ENCODE assay signal across 8 mouse cellular contexts in the genomic region with DNA sequence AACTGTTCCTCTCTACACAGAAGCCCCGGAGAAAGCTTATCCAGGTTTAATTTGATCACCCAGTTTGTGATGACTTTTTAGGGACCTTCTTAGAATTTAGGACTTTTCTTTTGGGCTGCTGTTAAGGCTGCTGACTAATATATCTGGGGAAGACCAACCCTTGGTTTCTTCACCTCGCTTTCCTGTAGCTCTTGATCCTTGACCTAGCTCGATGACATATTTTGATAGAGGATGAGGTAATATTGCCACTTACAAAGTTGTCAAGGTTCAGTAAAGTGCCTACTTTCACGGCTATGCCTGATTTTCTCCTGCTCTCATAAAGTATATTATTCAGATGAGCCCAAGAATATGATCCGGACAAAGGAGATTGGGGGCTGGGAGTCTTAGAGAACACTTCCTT. TPM values are rescaled to one million over a fixed set of nuclear protein-coding genes. Genes with fewer than 3 reads are reported as not detected.
A peak's percentile ranks its signal among the peaks of the same experiment; 100 is the strongest.
DNase-seq lines count a peak whose midpoint lies in the region; ATAC-seq and TF ChIP-seq lines count a peak whose summit lies in the region.

No protein-coding gene starts in this region.

- WGBS in heart, embryonic 13.5 days = 11% methylated on average over 5 of the region's 5 CpGs
- WGBS in hindbrain, embryonic 11.5 days = 25% methylated on average over 5 of the region's 5 CpGs
- 25% methylated on average over 5 of the region's 5 CpGs for WGBS in midbrain, embryonic 11.5 days

- ATAC-seq in heart, embryonic 13.5 days (ENCODE audit: extremely low read depth, insufficient number of reproducible peaks, low FRiP score, low TSS enrichment) = no peak
- no peak for ATAC-seq in hindbrain, embryonic 11.5 days (ENCODE audit: low FRiP score)
- no peak for ATAC-seq in midbrain, embryonic 11.5 days (ENCODE audit: low FRiP score)

- TF ChIP-seq CTCF in MEL (IDR thresholded peaks at IDR 0.05 in 2 of 3, conservative IDR thresholded peaks at IDR 0.05 in 1 of 3; ENCODE audit: control insufficient read depth in 1 of 3, insufficient read depth in 1 of 3, low read depth in 2 of 3, low read length in 3 of 3, poor library complexity in 1 of 3, severe bottlenecking in 1 of 3) = no peak

- no peak for TF ChIP-seq EP300 in MEL (IDR thresholded peaks at IDR 0.05; ENCODE audit: low read depth in 1 of 2, low read length in 2 of 2)

- H3K79me2 ChIP-seq in MEL (ENCODE audit: control insufficient read depth, insufficient read depth, low read length, poor library complexity) = peaks cover 28% of the 10 kb centered on the region

- no peak for DNase-seq in heart, adult 18-20 months
- no peak for DNase-seq in MEL (ENCODE audit: low read depth, low spot score)
- no peak for DNase-seq in hindbrain, embryonic 11.5 days (ENCODE audit: low spot score)
- DNase-seq in midbrain, embryonic 11.5 days (ENCODE audit: low spot score, missing footprints) = no peak
- DNase-seq in thymus, postnatal 0 days (ENCODE audit: low spot score) = no peak
- DNase-seq in ovary, postnatal 10 days (ENCODE audit: low spot score) = no peak
- no peak for DNase-seq in cerebellum, adult 11 months

- peak overlapping the region; percentile 41; the same call in 1 of the 2 replicates for H3K27ac ChIP-seq in heart, embryonic 13.5 days (replicated peaks)
- no peak overlapping the region; the same call in 1 of the 2 replicates for H3K27ac ChIP-seq in MEL (ENCODE audit: control insufficient read depth, low read depth, low read length)
- H3K27ac ChIP-seq in hindbrain, embryonic 11.5 days (ENCODE audit: low read depth, low read length) = no peak overlapping the region
- H3K27ac ChIP-seq in midbrain, embryonic 11.5 days (ENCODE audit: low read depth, low read length) = no peak overlapping the region

- H3K9ac ChIP-seq in heart, embryonic 13.5 days = peak overlapping the region; percentile 98
- peak overlapping the region; percentile 91 for H3K9ac ChIP-seq in MEL (ENCODE audit: control insufficient read depth, low read depth, low read length, poor library complexity, severe bottlenecking)
- H3K9ac ChIP-seq in hindbrain, embryonic 11.5 days (ENCODE audit: low read depth, low read length) = peak overlapping the region; percentile 94
- H3K9ac ChIP-seq in midbrain, embryonic 11.5 days (ENCODE audit: low read length) = peak overlapping the region; percentile 92

- H3K27me3 ChIP-seq in heart, embryonic 13.5 days (replicated peaks) = no peaks in the 10 kb centered on the region
- no peaks in the 10 kb centered on the region for H3K27me3 ChIP-seq in MEL (ENCODE audit: control insufficient read depth in 1 of 2, insufficient read depth in 2 of 2, low read length in 2 of 2)
- H3K27me3 ChIP-seq in hindbrain, embryonic 11.5 days (ENCODE audit: control insufficient read depth, insufficient read depth, low read length) = no peaks in the 10 kb centered on the region
- no peaks in the 10 kb centered on the region for H3K27me3 ChIP-seq in midbrain, embryonic 11.5 days (ENCODE audit: control insufficient read depth, insufficient read depth, low read length)

- H3K9me3 ChIP-seq in heart, embryonic 13.5 days = no peaks in the 10 kb centered on the region
- no peaks in the 10 kb centered on the region for H3K9me3 ChIP-seq in MEL (replicated peaks; ENCODE audit: insufficient read depth, low read length)
- H3K9me3 ChIP-seq in hindbrain, embryonic 11.5 days (ENCODE audit: control insufficient read depth, low read length) = no peaks in the 10 kb centered on the region
- no peaks in the 10 kb centered on the region for H3K9me3 ChIP-seq in midbrain, embryonic 11.5 days (ENCODE audit: control insufficient read depth, low read length)

- H3K36me3 ChIP-seq in heart, embryonic 13.5 days = no peaks in the 10 kb centered on the region
- peaks cover 0 to 11% of the 10 kb centered on the region in 2 experiments; a peak in 2 of 4 replicates for H3K36me3 ChIP-seq in MEL (ENCODE audit: control insufficient read depth in 1 of 2, insufficient read depth in 2 of 2, low read length in 2 of 2)
- H3K36me3 ChIP-seq in hindbrain, embryonic 11.5 days (ENCODE audit: control insufficient read depth, insufficient read depth, low read length) = no peaks in the 10 kb centered on the region
- no peaks in the 10 kb centered on the region for H3K36me3 ChIP-seq in midbrain, embryonic 11.5 days (ENCODE audit: control insufficient read depth, insufficient read depth, low read length)

- H3K4me3 ChIP-seq in heart, embryonic 13.5 days = peak overlapping the region; percentile 100
- H3K4me3 ChIP-seq in MEL (ENCODE audit: control insufficient read depth in 1 of 2, insufficient read depth in 1 of 2, low read depth in 2 of 2, low read length in 2 of 2) = peak overlapping the region; percentile 89 to 96
- H3K4me3 ChIP-seq in hindbrain, embryonic 11.5 days (ENCODE audit: low read depth, low read length) = peak overlapping the region; percentile 93
- H3K4me3 ChIP-seq in midbrain, embryonic 11.5 days (ENCODE audit: low read depth, low read length) = peak overlapping the region; percentile 97

- peaks cover 33% of the 10 kb centered on the region for H3K4me1 ChIP-seq in heart, embryonic 13.5 days
- peaks cover 3 to 14% of the 10 kb centered on the region in 2 experiments; a peak in 3 of 4 replicates for H3K4me1 ChIP-seq in MEL (ENCODE audit: control insufficient read depth in 1 of 2, insufficient read depth in 2 of 2, low read length in 2 of 2)
- H3K4me1 ChIP-seq in hindbrain, embryonic 11.5 days (replicated peaks; ENCODE audit: control insufficient read depth, insufficient read depth, low read length) = no peaks in the 10 kb centered on the region
- peaks cover 9% of the 10 kb centered on the region for H3K4me1 ChIP-seq in midbrain, embryonic 11.5 days (ENCODE audit: control insufficient read depth, insufficient read depth, low read length)

- TF ChIP-seq POLR2A in MEL (IDR thresholded peaks at IDR 0.05; ENCODE audit: control insufficient read depth in 1 of 2, insufficient read depth in 1 of 2, low read depth in 1 of 2, low read length in 2 of 2, poor library complexity in 1 of 2) = no peak

- TF ChIP-seq RAD21 in MEL (IDR thresholded peaks at IDR 0.05; ENCODE audit: low read depth, low read length) = no peak

- peak overlapping the region; percentile 94 for H3K4me2 ChIP-seq in heart, embryonic 13.5 days
- H3K4me2 ChIP-seq in hindbrain, embryonic 11.5 days (replicated peaks; ENCODE audit: low read depth, low read length) = peak overlapping the region; percentile 46
- H3K4me2 ChIP-seq in midbrain, embryonic 11.5 days = peak overlapping the region; percentile 55

TF ChIP-seq in MEL, 35 proteins besides CTCF, POLR2A, EP300 and RAD21:
- no peak for TF ChIP-seq TBP (IDR thresholded peaks at IDR 0.05; ENCODE audit: low read depth, low read length)

RNA-seq across cellular contexts. Expression of gene Sec22b, which starts 0.6 kb away (rescaled TPM):
- 115 and 128 TPM in 2 replicates for polyA plus RNA-seq in heart, embryonic 13.5 days (2015; fragmentation: Nextera tagmentation; extraction: Ambion mirVana)
- total RNA-seq in heart, adult 18-20 months (2021) = 10 to 100 TPM; 49.2 to 52.3 TPM
- total RNA-seq in MEL (2012; rRNA removed) = 35.3 and 36.8 TPM in 2 replicates
- polyA plus RNA-seq in MEL (2012; ENCODE audit: insufficient read depth in 1 of 2, insufficient read length in 2 of 2, low read depth in 1 of 2, low replicate concordance in 2 of 2, missing spikeins in 1 of 2) = 10 to 100 TPM in 1 of 2 experiments, not detected in 1; 43.3 TPM
- polyA plus RNA-seq in hindbrain, embryonic 11.5 days (2014; fragmentation: Nextera tagmentation; extraction: Ambion mirVana) = 134 and 135 TPM in 2 replicates
- 122 and 127 TPM in 2 replicates for polyA plus RNA-seq in midbrain, embryonic 11.5 days (2014; fragmentation: Nextera tagmentation; extraction: Ambion mirVana)
- 108 and 112 TPM in 2 replicates for polyA plus RNA-seq in thymus, postnatal 0 days (2015; fragmentation: Nextera tagmentation; extraction: Ambion mirVana)

RNA-seq across cellular contexts. Expression of gene Pde4dip, which starts 13.1 kb away (rescaled TPM):
- polyA plus RNA-seq in heart, embryonic 13.5 days (2015; fragmentation: Nextera tagmentation; extraction: Ambion mirVana) = 68.2 and 74.9 TPM in 2 replicates
- 1,000 to 10,000 TPM; 1,617 to 1,852 TPM for total RNA-seq in heart, adult 18-20 months (2021)
- 52.4 and 53.3 TPM in 2 replicates for total RNA-seq in MEL (2012; rRNA removed)
- 10 to 100 TPM in 1 of 2 experiments, not detected in 1; 47.6 TPM for polyA plus RNA-seq in MEL (2012; ENCODE audit: insufficient read depth in 1 of 2, insufficient read length in 2 of 2, low read depth in 1 of 2, low replicate concordance in 2 of 2, missing spikeins in 1 of 2)
- polyA plus RNA-seq in hindbrain, embryonic 11.5 days (2014; fragmentation: Nextera tagmentation; extraction: Ambion mirVana) = 27.5 and 35.5 TPM in 2 replicates
- polyA plus RNA-seq in midbrain, embryonic 11.5 days (2014; fragmentation: Nextera tagmentation; extraction: Ambion mirVana) = 27.6 and 29.1 TPM in 2 replicates
- 7.3 and 8.8 TPM in 2 replicates for polyA plus RNA-seq in thymus, postnatal 0 days (2015; fragmentation: Nextera tagmentation; extraction: Ambion mirVana)
